Mouse (Mus musculus): ENCODE results near the gene Epsti1. TPM values are rescaled to one million over a fixed set of nuclear protein-coding genes. Genes with fewer than 3 reads are reported as not detected.

Epsti1 gene
- polyA plus RNA-seq, 1 experiment: 15.1 TPM

DNA sequence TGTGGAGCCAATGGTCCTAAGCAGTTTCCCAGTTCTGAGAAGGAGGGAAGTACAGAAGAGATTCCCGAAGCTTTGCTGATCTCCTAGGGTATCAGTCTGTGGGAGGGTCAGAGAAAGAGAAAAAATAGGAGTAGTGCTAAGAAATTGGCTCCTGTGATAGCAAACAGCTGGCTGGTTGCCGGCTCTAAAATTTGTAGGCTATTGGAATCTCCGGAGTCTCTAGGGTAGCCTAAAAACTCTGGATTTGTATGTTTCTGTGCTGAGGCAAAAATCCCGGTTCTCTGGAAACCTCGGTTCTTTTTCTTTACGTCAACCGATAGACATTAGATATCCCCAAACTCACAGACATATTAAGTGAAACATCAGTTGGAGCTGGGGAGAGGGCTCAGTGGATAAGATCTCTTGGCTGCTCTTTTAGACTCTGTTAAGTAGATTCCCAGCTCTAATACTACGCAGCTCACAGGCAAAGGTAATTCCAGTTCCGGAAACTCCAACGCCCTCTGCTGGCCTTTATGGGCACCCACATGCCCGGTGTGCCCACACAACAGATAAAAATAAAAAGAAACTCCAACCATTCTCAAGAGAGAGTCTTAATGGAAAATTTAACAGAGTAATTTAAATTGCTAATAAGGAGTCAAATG lies 138.0 kb downstream of the Epsti1 start:
- H3K4me1 ChIP-seq: no peaks in the 10 kb centered on the region
- no peaks in the 10 kb centered on the region for H3K9me3 ChIP-seq
- no peaks in the 10 kb centered on the region for H3K27me3 ChIP-seq (replicated peaks)
- no peaks in the 10 kb centered on the region for H3K36me3 ChIP-seq (replicated peaks; ENCODE audit: low read length)
- TF ChIP-seq GATA1 (IDR thresholded peaks at IDR 0.05; ENCODE audit: borderline replicate concordance, low read length): no peak
- no peak for TF ChIP-seq FLI1 (IDR thresholded peaks at IDR 0.05; ENCODE audit: low read length)
- H3K4me3 ChIP-seq (replicated peaks): no peak overlapping the region

- no peak overlapping the region for H3K4me3 ChIP-seq (replicated peaks)
- no peaks in the 10 kb centered on the region for H3K9me3 ChIP-seq
- H3K27me3 ChIP-seq (replicated peaks): no peaks in the 10 kb centered on the region
- H3K36me3 ChIP-seq (replicated peaks; ENCODE audit: low read length): no peaks in the 10 kb centered on the region
- H3K4me1 ChIP-seq: no peaks in the 10 kb centered on the region
- no peak for TF ChIP-seq FLI1 (IDR thresholded peaks at IDR 0.05; ENCODE audit: low read length)
- TF ChIP-seq GATA1 (IDR thresholded peaks at IDR 0.05; ENCODE audit: borderline replicate concordance, low read length): no peak
Measured at GRCm38 (mm10) chr14:78043079-78043478, 139.0 kb downstream of the Epsti1 start.

DNA sequence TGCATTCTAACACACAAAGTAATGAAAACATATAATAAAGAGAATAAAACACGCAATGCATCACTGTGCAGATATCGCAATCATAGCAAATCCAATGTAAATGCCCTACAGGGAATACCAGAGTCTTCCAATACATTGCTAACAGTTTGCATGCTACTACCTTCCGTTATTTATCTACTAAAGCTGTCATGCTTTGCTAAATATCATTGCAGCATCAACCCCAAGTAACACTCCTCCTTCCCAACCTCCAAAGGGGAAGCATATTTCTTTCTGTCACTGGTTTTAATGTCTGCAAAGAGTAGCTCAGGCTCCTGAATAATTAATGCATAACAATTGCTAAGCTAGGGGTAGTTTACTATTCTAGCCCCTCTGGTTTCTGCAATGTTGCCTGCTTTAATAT lies 144.2 kb downstream of the Epsti1 start:
- TF ChIP-seq FLI1 (IDR thresholded peaks at IDR 0.05; ENCODE audit: low read length) (no peak), GATA1 (IDR thresholded peaks at IDR 0.05; ENCODE audit: borderline replicate concordance, low read length) (no peak)

DNA sequence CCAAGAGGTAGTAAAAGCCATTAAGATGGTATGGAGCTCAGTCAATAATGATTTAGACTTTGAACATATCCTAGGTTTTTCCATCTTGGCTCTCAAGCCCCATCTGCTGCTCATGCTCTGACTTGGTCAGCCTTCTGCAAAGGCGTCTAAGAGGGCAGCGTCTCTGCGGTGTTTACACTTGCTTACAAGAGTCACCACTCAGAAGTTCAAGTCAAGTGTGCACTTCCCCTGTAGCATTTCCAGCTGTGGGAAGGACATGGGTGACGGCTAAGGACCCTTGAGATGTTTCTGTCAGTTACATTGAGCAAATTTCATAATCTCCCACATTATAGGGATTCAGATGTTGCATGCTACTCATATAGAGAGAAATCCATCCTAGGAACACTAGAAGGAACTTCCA lies 144.6 kb downstream of the Epsti1 start:
- H3K27me3 ChIP-seq (replicated peaks): peaks cover 7% of the 10 kb centered on the region
- H3K9me3 ChIP-seq: no peaks in the 10 kb centered on the region
- H3K4me3 ChIP-seq (replicated peaks): no peak overlapping the region
- TF ChIP-seq FLI1 (IDR thresholded peaks at IDR 0.05; ENCODE audit: low read length) (no peak), GATA1 (IDR thresholded peaks at IDR 0.05; ENCODE audit: borderline replicate concordance, low read length) (no peak)
- no peaks in the 10 kb centered on the region for H3K36me3 ChIP-seq (replicated peaks; ENCODE audit: low read length)
- H3K4me1 ChIP-seq: peaks cover 3% of the 10 kb centered on the region; the same call in 1 of the 2 replicates

More for the DNA sequence above, 144.2 kb downstream of the Epsti1 start:
- no peaks in the 10 kb centered on the region for H3K9me3 ChIP-seq
- H3K4me1 ChIP-seq: peaks cover 3% of the 10 kb centered on the region; the same call in 1 of the 2 replicates
- H3K27me3 ChIP-seq (replicated peaks): peaks cover 7% of the 10 kb centered on the region
- H3K4me3 ChIP-seq (replicated peaks): no peak overlapping the region
- no peaks in the 10 kb centered on the region for H3K36me3 ChIP-seq (replicated peaks; ENCODE audit: low read length)

Other genes starting within 250 kb of the Epsti1 start
- gene Dnajc15, start 29.1 kb upstream of the Epsti1 start, polyA plus RNA-seq (2012; ENCODE audit: insufficient read depth, low replicate concordance): 22.3 and 49.0 TPM in 2 replicates
- gene Fam216b, start 184.8 kb downstream of the Epsti1 start, polyA plus RNA-seq (2012; ENCODE audit: insufficient read depth, low replicate concordance): 0.10 TPM in 1 of 2 replicates, not detected in the other